Mouse (Mus musculus) MEL (cell line): ENCODE results near the gene Gm44579. TPM values are rescaled to one million over a fixed set of nuclear protein-coding genes. Genes with fewer than 3 reads are reported as not detected.

Source experiments
- DNase-seq: peaks from one replicate; pipeline ENCODE4 v3.0.0; 2011; ENCODE audit warnings: low read depth, low spot score
- H3K27ac ChIP-seq: 2 replicates; pipeline ENCODE4 v1.5.1; 2012; ENCODE audit warnings: low read depth, mild to moderate bottlenecking, control low read depth, low read length, moderate library complexity; ENCODE audit not compliant: control insufficient read depth
- H3K27me3 ChIP-seq, 2 experiments: fragments of 150-350 bp in 1 of 2; sonication (generic) in 1 of 2; 2 replicates each; pipeline ENCODE4 v1.6.1; 2012; ENCODE audit warnings: low read length in 2 of 2, mild to moderate bottlenecking in 2 of 2, improper control_type of control experiment in 1 of 2, moderate library complexity in 1 of 2; ENCODE audit not compliant: insufficient read depth in 2 of 2, control insufficient read depth in 1 of 2
- H3K36me3 ChIP-seq, 2 experiments: 2 replicates each; pipeline ENCODE4 v1.6.1; 2012 to 2014; ENCODE audit warnings: low read length in 2 of 2, improper control_type of control experiment in 1 of 2, inconsistent platforms in 1 of 2, mild to moderate bottlenecking in 1 of 2; ENCODE audit not compliant: insufficient read depth in 2 of 2, control insufficient read depth in 1 of 2
- H3K4me1 ChIP-seq, 2 experiments: fragments of 150-350 bp in 1 of 2; sonication (generic) in 1 of 2; 2 replicates each; pipeline ENCODE4 v1.6.1; 2012; ENCODE audit warnings: low read length in 2 of 2, improper control_type of control experiment in 1 of 2, mild to moderate bottlenecking in 1 of 2; ENCODE audit not compliant: insufficient read depth in 2 of 2, control insufficient read depth in 1 of 2
- H3K4me3 ChIP-seq, 2 experiments: fragments of 150-350 bp in 1 of 2; sonication (generic) in 1 of 2; 2 replicates each; pipeline ENCODE4 v1.5.1; 2012; ENCODE audit warnings: low read depth in 2 of 2, low read length in 2 of 2, mild to moderate bottlenecking in 2 of 2, moderate library complexity in 2 of 2, control low read depth in 1 of 2, improper control_type of control experiment in 1 of 2; ENCODE audit not compliant: control insufficient read depth in 1 of 2, insufficient read depth in 1 of 2
- H3K79me2 ChIP-seq: 2 replicates; pipeline ENCODE4 v1.6.1; 2012; ENCODE audit warnings: mild to moderate bottlenecking, low read length, moderate library complexity; ENCODE audit not compliant: control insufficient read depth, poor library complexity, insufficient read depth
- H3K9ac ChIP-seq: 2 replicates; pipeline ENCODE4 v1.6.1; 2012; ENCODE audit warnings: low read depth, mild to moderate bottlenecking, control low read depth, low read length, moderate library complexity; ENCODE audit not compliant: control insufficient read depth, poor library complexity, severe bottlenecking
- H3K9me3 ChIP-seq: fragments of 150-350 bp; sonication (generic); replicated peaks from 2 replicates; pipeline ENCODE4 v1.6.1; 2012; ENCODE audit warnings: mild to moderate bottlenecking, low read length, improper control_type of control experiment, moderate library complexity; ENCODE audit not compliant: insufficient read depth
- BHLHE40 ChIP-seq: IDR thresholded peaks from 2 replicates; pipeline ENCODE4 v1.6.1; 2012; ENCODE audit warnings: low read depth, mild to moderate bottlenecking, inconsistent platforms, low read length, improper control_type of control experiment, borderline replicate concordance
- EP300 ChIP-seq, 2 experiments: IDR thresholded peaks; 2 replicates each; pipeline ENCODE4 v1.6.1; 2011; ENCODE audit warnings: improper control_type of control experiment in 2 of 2, low read length in 2 of 2, low read depth in 1 of 2, mild to moderate bottlenecking in 1 of 2
- GABPA ChIP-seq: IDR thresholded peaks from 2 replicates; pipeline ENCODE4 v1.6.1; 2012; ENCODE audit warnings: low read depth, mild to moderate bottlenecking, inconsistent platforms, low read length, improper control_type of control experiment, moderate library complexity
- GATA1 ChIP-seq: IDR thresholded peaks from 2 replicates; pipeline ENCODE4 v1.6.1; 2011; ENCODE audit warnings: low read depth, low read length, improper control_type of control experiment
- HCFC1 ChIP-seq: IDR thresholded peaks from 2 replicates; pipeline ENCODE4 v1.6.1; 2012; ENCODE audit warnings: low read depth, mild to moderate bottlenecking, inconsistent platforms, low read length, improper control_type of control experiment, moderate library complexity
- JUND ChIP-seq: IDR thresholded peaks from 2 replicates; pipeline ENCODE4 v1.6.1; 2011; ENCODE audit warnings: low read depth, mild to moderate bottlenecking, improper control_type of control experiment, low read length
- KAT2A ChIP-seq: conservative IDR thresholded peaks from 2 replicates; pipeline ENCODE4 v1.6.1; 2012; ENCODE audit warnings: low read depth, low read length, improper control_type of control experiment, inconsistent platforms
- MAFK ChIP-seq: IDR thresholded peaks from 2 replicates; pipeline ENCODE4 v1.6.1; 2011; ENCODE audit warnings: low read depth, mild to moderate bottlenecking, low read length, improper control_type of control experiment, borderline replicate concordance
- MAX ChIP-seq: IDR thresholded peaks from 2 replicates; pipeline ENCODE4 v1.6.1; 2011; ENCODE audit warnings: low read length, improper control_type of control experiment
- MAZ ChIP-seq: IDR thresholded peaks from 2 replicates; pipeline ENCODE4 v1.6.1; 2012; ENCODE audit warnings: low read depth, mild to moderate bottlenecking, inconsistent platforms, low read length, improper control_type of control experiment
- MYB ChIP-seq: IDR thresholded peaks from 2 replicates; pipeline ENCODE4 v1.6.1; 2011; ENCODE audit warnings: mild to moderate bottlenecking, low read depth, low read length, improper control_type of control experiment
- NELFE ChIP-seq: IDR thresholded peaks from 2 replicates; pipeline ENCODE4 v1.6.1; 2011; ENCODE audit warnings: low read depth, low read length, improper control_type of control experiment
- POLR2A ChIP-seq, 2 experiments: IDR thresholded peaks; 2 replicates each; pipeline ENCODE4 v1.6.1; 2011 to 2012; ENCODE audit warnings: low read length in 2 of 2, mild to moderate bottlenecking in 2 of 2, control low read depth in 1 of 2, improper control_type of control experiment in 1 of 2, low read depth in 1 of 2, moderate library complexity in 1 of 2; ENCODE audit not compliant: control insufficient read depth in 1 of 2, insufficient read depth in 1 of 2, poor library complexity in 1 of 2
- RAD21 ChIP-seq: IDR thresholded peaks from 2 replicates; pipeline ENCODE4 v1.6.1; 2011; ENCODE audit warnings: mild to moderate bottlenecking, low read depth, low read length, improper control_type of control experiment
- RCOR1 ChIP-seq: IDR thresholded peaks from 2 replicates; pipeline ENCODE4 v1.6.1; 2012; ENCODE audit warnings: low read depth, mild to moderate bottlenecking, inconsistent platforms, low read length, improper control_type of control experiment
- SIN3A ChIP-seq: IDR thresholded peaks from 2 replicates; pipeline ENCODE4 v1.6.1; 2012; ENCODE audit warnings: low read length, improper control_type of control experiment, inconsistent platforms
- TAL1 ChIP-seq: IDR thresholded peaks from 2 replicates; pipeline ENCODE4 v1.6.1; 2012; ENCODE audit warnings: mild to moderate bottlenecking, inconsistent platforms, low read length, moderate library complexity, mixed read lengths
- TBP ChIP-seq: IDR thresholded peaks from 2 replicates; pipeline ENCODE4 v1.8.0; 2011; ENCODE audit warnings: low read depth, low read length, improper control_type of control experiment
- TCF12 ChIP-seq: IDR thresholded peaks from 2 replicates; pipeline ENCODE4 v1.6.1; 2014; ENCODE audit warnings: low read depth, mild to moderate bottlenecking, inconsistent platforms, low read length, improper control_type of control experiment, moderate library complexity
- UBTF ChIP-seq: IDR thresholded peaks from 2 replicates; pipeline ENCODE4 v1.6.1; 2012; ENCODE audit warnings: low read depth, mild to moderate bottlenecking, inconsistent platforms, low read length, improper control_type of control experiment, moderate library complexity, borderline replicate concordance; ENCODE audit not compliant: insufficient read depth
- USF1 ChIP-seq: IDR thresholded peaks from 2 replicates; pipeline ENCODE4 v1.6.1; 2014; ENCODE audit warnings: low read depth, mild to moderate bottlenecking, inconsistent platforms, low read length, improper control_type of control experiment, moderate library complexity
- ZC3H11A ChIP-seq: IDR thresholded peaks from 2 replicates; pipeline ENCODE4 v1.6.1; 2012; ENCODE audit warnings: low read depth, mild to moderate bottlenecking, inconsistent platforms, low read length, improper control_type of control experiment
- ZMIZ1 ChIP-seq: IDR thresholded peaks from 2 replicates; pipeline ENCODE4 v1.6.1; 2012; ENCODE audit warnings: low read depth, mild to moderate bottlenecking, inconsistent platforms, low read length, improper control_type of control experiment, moderate library complexity
- ZNF384 ChIP-seq: IDR thresholded peaks from 2 replicates; pipeline ENCODE4 v1.6.1; 2012; ENCODE audit warnings: low read depth, mild to moderate bottlenecking, inconsistent platforms, low read length, improper control_type of control experiment
- polyA plus RNA-seq, 2 experiments: library from polyadenylated mRNA; stranded (reverse) in 1 of 2; unstranded in 1 of 2; fragments of >175 nt in 1 of 2; fragments of >200 nt in 1 of 2; gene quantifications; 2 replicates each; pipeline versions ENCODE4 v1.2.1 to v1.2.4; 2012; ENCODE audit warnings: low replicate concordance in 2 of 2, low read depth in 1 of 2; ENCODE audit not compliant: insufficient read length in 2 of 2, insufficient read depth in 1 of 2, missing spikeins in 1 of 2
- total RNA-seq: library from RNA; depleted of rRNA; stranded (reverse); fragments of 300-350 nt; gene quantifications from 2 replicates; pipeline ENCODE4 v1.2.3, GENCODE M21; 2012

Gm44579 gene
- total and polyA plus RNA-seq, 3 experiments, result not detected

DNA sequence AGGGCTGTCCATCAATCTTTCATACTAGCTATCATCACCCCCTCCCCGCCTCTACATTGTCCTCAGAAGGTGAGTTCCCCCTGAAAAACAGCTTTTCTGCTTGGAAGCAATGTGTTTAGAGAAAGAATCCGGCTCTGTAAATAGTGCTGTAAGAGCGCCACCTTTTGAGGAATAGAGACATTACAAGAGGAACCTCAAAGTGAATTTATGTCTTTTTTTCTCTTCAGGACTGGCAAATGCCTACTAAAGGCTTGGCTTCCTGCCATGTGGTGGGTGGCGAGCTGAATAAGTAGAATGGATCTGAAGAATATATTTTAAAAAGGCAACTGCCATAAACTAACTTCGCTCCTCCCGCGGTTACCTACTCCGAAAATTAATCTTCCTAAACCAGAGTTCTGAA is 47.0 kb downstream of the Gm44579 start (continued):
- TF ChIP-seq RCOR1, result no peak
- no peak for TF ChIP-seq MAX
- TF ChIP-seq TBP, result no peak
- peak; percentile 84 for TF ChIP-seq ZC3H11A
- no peak for TF ChIP-seq TAL1
- no peak for TF ChIP-seq GATA1

DNA sequence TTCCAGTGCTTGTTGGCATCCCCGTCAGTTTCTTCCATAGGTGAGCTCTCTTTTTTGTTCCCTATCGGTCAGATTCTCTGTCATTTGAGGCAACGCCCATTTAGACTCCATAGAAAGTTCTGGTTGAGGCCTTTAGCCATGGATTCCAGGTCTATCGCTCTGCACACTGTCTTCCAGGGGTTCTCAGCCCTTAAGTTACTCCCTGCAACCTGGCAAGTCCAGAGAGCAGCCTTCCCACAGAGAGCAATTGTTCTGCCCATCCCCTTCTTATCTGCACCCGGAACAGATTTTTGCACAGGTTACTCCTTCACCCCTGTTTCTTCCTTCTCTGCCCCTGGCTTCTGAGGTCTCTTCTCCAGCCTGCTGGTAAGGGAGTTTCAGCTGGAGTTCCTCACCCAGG is 48.7 kb downstream of the Gm44579 start:
- Histone ChIP-seq H3K36me3 (no peaks in the 10 kb centered on the region), H3K4me3 (no peak overlapping the region), H3K4me1 (no peaks in the 10 kb centered on the region), H3K9ac (no peak overlapping the region), H3K79me2 (no peaks in the 10 kb centered on the region), H3K9me3 (no peaks in the 10 kb centered on the region), H3K27me3 (peaks cover 27 to 35% of the 10 kb centered on the region in 2 experiments), H3K27ac (no peak overlapping the region)
- DNase-seq, result no peak
- TF ChIP-seq TAL1 (no peak), KAT2A (no peak), HCFC1 (no peak), MYB (no peak), MAZ (no peak), ZNF384 (no peak)

DNA sequence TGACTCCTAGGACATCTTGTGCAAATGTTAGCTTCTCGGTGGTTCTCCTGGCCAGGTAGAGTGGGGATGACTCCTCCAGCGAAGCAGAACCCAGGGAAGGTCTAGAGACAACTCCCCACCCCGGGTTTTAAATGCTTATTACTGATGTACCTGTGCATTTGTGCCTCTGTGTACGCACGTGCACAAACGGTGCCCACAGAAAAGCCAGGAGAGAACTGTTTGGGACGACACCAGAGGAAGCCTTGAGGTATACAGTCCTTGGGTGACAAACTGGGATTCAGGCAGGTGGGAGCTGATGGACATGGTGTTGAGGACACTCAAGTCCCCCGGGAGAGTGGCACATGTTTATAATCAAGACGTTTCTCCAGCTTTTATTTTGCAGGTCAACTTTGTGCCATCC is 49.9 kb downstream of the Gm44579 start:
- H3K9me3 ChIP-seq, result no peaks in the 10 kb centered on the region
- H3K79me2 ChIP-seq, result no peaks in the 10 kb centered on the region
- H3K36me3 ChIP-seq, result no peaks in the 10 kb centered on the region
- peaks cover 31 to 33% of the 10 kb centered on the region in 2 experiments for H3K27me3 ChIP-seq
- no peak for TF ChIP-seq JUND
- TF ChIP-seq USF1, result no peak
- no peak for TF ChIP-seq BHLHE40
- TF ChIP-seq KAT2A, result no peak
- TF ChIP-seq RAD21, result no peak
- no peak for TF ChIP-seq MAFK
- TF ChIP-seq GABPA, result no peak
- TF ChIP-seq ZC3H11A, result no peak
- TF ChIP-seq EP300 (IDR thresholded peaks at IDR 0.05; ENCODE audit: low read depth in 1 of 2, low read length in 2 of 2), result no peak
- no peak for TF ChIP-seq MAZ
- no peak for TF ChIP-seq POLR2A (IDR thresholded peaks at IDR 0.05; ENCODE audit: control insufficient read depth in 1 of 2, insufficient read depth in 1 of 2, low read depth in 1 of 2, low read length in 2 of 2, poor library complexity in 1 of 2)
- TF ChIP-seq SIN3A, result no peak
- no peak for TF ChIP-seq TBP
- no peak for TF ChIP-seq TCF12
- TF ChIP-seq UBTF, result no peak
- TF ChIP-seq NELFE, result no peak
- no peak for TF ChIP-seq ZMIZ1
- H3K9ac ChIP-seq, result no peak overlapping the region
- no peak overlapping the region for H3K27ac ChIP-seq
- no peak for DNase-seq
- H3K4me3 ChIP-seq, result no peak overlapping the region
- H3K4me1 ChIP-seq, result no peaks in the 10 kb centered on the region
